Mouse (Mus musculus) midbrain, postnatal 0 days (tissue): ENCODE data around the gene Anpep. TPM values are rescaled to one million over a fixed set of nuclear protein-coding genes. Genes with fewer than 3 reads are reported as not detected.

Experiments
- ATAC-seq: fragments of 200-750 bp; cut with Nextera tagmentation; 2 replicates; pipeline ENCODE4 v1.8.0; 2017; ENCODE audit warnings: moderate number of reproducible peaks, mild to moderate bottlenecking, moderate TSS enrichment, moderate library complexity; ENCODE audit not compliant: low FRiP score
- DNase-seq: peaks from one replicate; pipeline ENCODE4 v3.0.0-alpha.2; 2015; ENCODE audit warnings: low spot score
- H3K27ac ChIP-seq: fragments of 300-500 bp; sonication (generic); 2 replicates; pipeline ENCODE4 v1.5.1; 2014; ENCODE audit warnings: low read depth, mild to moderate bottlenecking, low read length, mixed read lengths
- H3K27me3 ChIP-seq: fragments of 300-500 bp; sonication (generic); 2 replicates; pipeline ENCODE4 v1.6.1; 2014; ENCODE audit warnings: low read length, control low read depth, mixed read lengths; ENCODE audit not compliant: insufficient read depth
- H3K36me3 ChIP-seq: fragments of 300-500 bp; sonication (generic); 2 replicates; pipeline ENCODE4 v1.6.1; 2014; ENCODE audit warnings: low read length, control low read depth, mixed read lengths; ENCODE audit not compliant: insufficient read depth
- H3K4me1 ChIP-seq: fragments of 300-500 bp; sonication (generic); 2 replicates; pipeline ENCODE4 v1.6.1; 2014; ENCODE audit warnings: mild to moderate bottlenecking, control low read depth, antibody characterized with exemption, low read length, mixed read lengths; ENCODE audit not compliant: insufficient read depth
- H3K4me2 ChIP-seq: fragments of 300-500 bp; sonication (generic); 2 replicates; pipeline ENCODE4 v1.6.1; 2014; ENCODE audit warnings: low read depth, mild to moderate bottlenecking, low read length, mixed read lengths; ENCODE audit not compliant: poor library complexity, severe bottlenecking
- H3K4me3 ChIP-seq: fragments of 300-500 bp; sonication (generic); 2 replicates; pipeline ENCODE4 v1.5.1; 2014; ENCODE audit warnings: low read depth, mild to moderate bottlenecking, low read length, moderate library complexity
- H3K9ac ChIP-seq: fragments of 300-500 bp; sonication (generic); replicated peaks from 2 replicates; pipeline ENCODE4 v1.6.1; 2014; ENCODE audit warnings: mild to moderate bottlenecking, low read length, moderate library complexity, mixed read lengths; ENCODE audit not compliant: poor library complexity, severe bottlenecking
- H3K9me3 ChIP-seq: fragments of 300-500 bp; sonication (generic); 2 replicates; pipeline ENCODE4 v1.6.1; 2016; ENCODE audit warnings: low read length, control low read depth
- CTCF ChIP-seq: IDR thresholded peaks from 2 replicates; pipeline ENCODE4 v1.5.1; 2016; ENCODE audit warnings: antibody characterized with exemption, mild to moderate bottlenecking
- WGBS: fragments of 180-500 bp; shearing (Covaris S2); extraction: QIAGEN DNeasy Blood & Tissue Kit; methylation state at CpG from one replicate; pipeline ENCODE4 v1.1.7; 2014; 5-methylcytosine and 5-hydroxymethylcytosine counted together
- polyA plus RNA-seq: library from polyadenylated mRNA; unstranded; fragments of >200 nt; fragmentation: Nextera tagmentation; extraction: Ambion mirVana; gene quantifications from 2 replicates; pipeline ENCODE4 v1.2.1, GENCODE M21; 2015
- total RNA-seq: library from RNA; depleted of rRNA; stranded (reverse); fragments of >200 nt; gene quantifications from 2 replicates; pipeline ENCODE4 v1.2.3, GENCODE M21; 2014; rRNA removed

Anpep gene
- total RNA-seq, result 6.4 and 11.2 TPM in 2 replicates
- 5.1 TPM in 2 replicates for polyA plus RNA-seq

- 85% methylated on average over 9 of the region's 9 CpGs for WGBS
- Histone ChIP-seq H3K27ac (no peak within 1 kb of the TSS), H3K4me3 (no peak within 1 kb of the TSS), H3K4me2 (no peak within 1 kb of the TSS), H3K36me3 (no peaks in the 10 kb centered on the region), H3K9me3 (no peaks in the 10 kb centered on the region), H3K4me1 (no peaks in the 10 kb centered on the region), H3K9ac (no peak within 1 kb of the TSS), H3K27me3 (no peaks in the 10 kb centered on the region)
- no peak for ATAC-seq
- DNase-seq, result no peak
- TF ChIP-seq CTCF, result no peak
Observed at GRCm38 (mm10) chr7:79860811-79861210, at the start of gene Anpep. TSS of gene Anpep (minus strand) at chr7:79861059.

- Histone ChIP-seq H3K9ac (no peak overlapping the region), H3K36me3 (peaks cover 24% of the 10 kb centered on the region; the same call in 1 of the 2 replicates), H3K4me1 (no peaks in the 10 kb centered on the region), H3K4me2 (no peak overlapping the region), H3K9me3 (no peaks in the 10 kb centered on the region), H3K4me3 (no peak overlapping the region), H3K27me3 (no peaks in the 10 kb centered on the region), H3K27ac (no peak overlapping the region)
- no peak for TF ChIP-seq CTCF
- 64% methylated on average over 2 of the region's 2 CpGs for WGBS
- no peak for ATAC-seq
- DNase-seq, result no peak
Observed at GRCm38 (mm10) chr7:79907356-79907755, 46.5 kb upstream of the Anpep start.

- H3K4me3 ChIP-seq, result no peak overlapping the region
- H3K27me3 ChIP-seq, result no peaks in the 10 kb centered on the region
- 86% methylated on average over 3 of the region's 3 CpGs for WGBS
- ATAC-seq (no peak), DNase-seq (no peak)
- no peaks in the 10 kb centered on the region for H3K4me1 ChIP-seq
- no peak for TF ChIP-seq CTCF
- H3K4me2 ChIP-seq, result no peak overlapping the region
- H3K36me3 ChIP-seq, result peaks cover 25% of the 10 kb centered on the region; the same call in 1 of the 2 replicates
- H3K27ac ChIP-seq, result no peak overlapping the region
- no peak overlapping the region for H3K9ac ChIP-seq
- H3K9me3 ChIP-seq, result no peaks in the 10 kb centered on the region
Observed at GRCm38 (mm10) chr7:79906914-79907313, 46.1 kb upstream of the Anpep start.

DNA sequence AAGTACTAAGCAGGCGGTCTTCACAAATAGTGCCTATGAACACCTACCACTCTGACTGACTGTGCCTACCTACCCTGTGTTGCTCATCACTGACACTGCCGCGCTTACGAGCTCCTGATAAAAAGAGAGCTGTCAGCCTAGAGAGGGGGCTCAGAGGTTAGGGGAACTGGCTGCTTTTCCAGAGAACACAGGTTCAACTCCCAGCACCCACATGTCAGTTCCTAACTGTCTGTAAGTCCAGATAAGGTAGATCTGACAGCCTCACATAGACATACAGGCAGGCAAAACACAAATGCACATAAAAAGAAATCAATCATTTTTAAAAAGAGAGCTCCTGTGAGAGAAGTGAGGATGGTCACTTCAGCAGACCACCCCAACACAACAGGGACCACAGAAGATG is 44.3 kb upstream of the Anpep start:
- DNase-seq (no peak), ATAC-seq (no peak)
- no peak overlapping the region for H3K4me2 ChIP-seq
- H3K36me3 ChIP-seq, result peaks cover 20% of the 10 kb centered on the region; the same call in 1 of the 2 replicates
- no peak overlapping the region for H3K4me3 ChIP-seq
- TF ChIP-seq CTCF, result no peak
- H3K9ac ChIP-seq, result no peak overlapping the region
- no peaks in the 10 kb centered on the region for H3K4me1 ChIP-seq
- WGBS, result 96% methylated on average over 4 of the region's 4 CpGs
- no peak overlapping the region for H3K27ac ChIP-seq
- H3K27me3 ChIP-seq, result no peaks in the 10 kb centered on the region
- H3K9me3 ChIP-seq, result no peaks in the 10 kb centered on the region

GRCm38 (mm10) chr7:79903160-79903792 is 42.4 kb upstream of the Anpep start:
- no peak for TF ChIP-seq CTCF
- Histone ChIP-seq H3K4me3 (no peak overlapping the region), H3K9ac (no peak overlapping the region), H3K4me1 (no peaks in the 10 kb centered on the region), H3K27me3 (no peaks in the 10 kb centered on the region), H3K36me3 (peaks cover 21% of the 10 kb centered on the region; the same call in 1 of the 2 replicates), H3K4me2 (no peak overlapping the region), H3K27ac (no peak overlapping the region), H3K9me3 (no peaks in the 10 kb centered on the region)
- 91% methylated on average over 8 of the region's 8 CpGs for WGBS
- ATAC-seq (no peak), DNase-seq (no peak)

- no peak overlapping the region for H3K4me2 ChIP-seq
- 98% methylated on average over 6 of the region's 6 CpGs for WGBS
- no peaks in the 10 kb centered on the region for H3K4me1 ChIP-seq
- no peaks in the 10 kb centered on the region for H3K9me3 ChIP-seq
- peaks cover 20% of the 10 kb centered on the region; the same call in 1 of the 2 replicates for H3K36me3 ChIP-seq
- DNase-seq (no peak), ATAC-seq (no peak)
- H3K4me3 ChIP-seq, result no peak overlapping the region
- no peak overlapping the region for H3K9ac ChIP-seq
- no peak for TF ChIP-seq CTCF
- no peak overlapping the region for H3K27ac ChIP-seq
- H3K27me3 ChIP-seq, result no peaks in the 10 kb centered on the region
Observed at GRCm38 (mm10) chr7:79900753-79901152, 39.9 kb upstream of the Anpep start.
